Mouse (Mus musculus): Measurements from ENCODE around the gene Bank1.

The Bank1 gene

GRCm38 (mm10) chr3:136007081-136007828 is 318.6 kb downstream of the Bank1 start:
- no peak for DNase-seq (ENCODE audit: low spot score)
